Mouse (Mus musculus) heart, postnatal 36 days (tissue): ENCODE results near the gene Parp4. TPM values are rescaled to one million over a fixed set of nuclear protein-coding genes. Genes with fewer than 3 reads are reported as not detected.

Source experiments
- total RNA-seq, 2 experiments: library from RNA; stranded (reverse); gene quantifications; 2 replicates each; pipeline ENCODE4 v1.2.3; 2021

Gene Parp4
- total RNA-seq, 2 experiments from 2014 or later = 27.9 to 31.1 TPM

Other genes with a start within 250 kb of the Parp4 start
- gene Atp12a, start 210.6 kb upstream of the Parp4 start, total RNA-seq = not detected
- gene Rnf17, start 173.0 kb upstream of the Parp4 start, total RNA-seq = under 1 TPM; 0.24 to 0.67 TPM
- gene Cenpj, start 194 bp upstream of the Parp4 start, total RNA-seq = 1 to 10 TPM; 2.5 to 3.1 TPM
- gene Mphosph8, start 92.6 kb downstream of the Parp4 start, total RNA-seq = 10 to 100 TPM; 21.7 to 31.8 TPM
- gene Pspc1, start 202.7 kb downstream of the Parp4 start, total RNA-seq = 10 to 100 TPM; 14.9 to 16.2 TPM
- gene Zmym5, start 236.1 kb downstream of the Parp4 start, total RNA-seq = 10 to 100 TPM; 23.9 to 26.5 TPM